Mouse (Mus musculus) T-helper 2 cell (primary cell): Measurements from ENCODE around the gene Sult6b2.

Experiments used
- in situ Hi-C: fragments of 300-600 bp; cut with MboI, MseI; formaldehyde crosslinking; loops from one replicate; pipeline ENCODE4 v1.15.1; 2025; ENCODE audit warnings: high pct_unique_total_duplicates

Gene Sult6b2

DNA sequence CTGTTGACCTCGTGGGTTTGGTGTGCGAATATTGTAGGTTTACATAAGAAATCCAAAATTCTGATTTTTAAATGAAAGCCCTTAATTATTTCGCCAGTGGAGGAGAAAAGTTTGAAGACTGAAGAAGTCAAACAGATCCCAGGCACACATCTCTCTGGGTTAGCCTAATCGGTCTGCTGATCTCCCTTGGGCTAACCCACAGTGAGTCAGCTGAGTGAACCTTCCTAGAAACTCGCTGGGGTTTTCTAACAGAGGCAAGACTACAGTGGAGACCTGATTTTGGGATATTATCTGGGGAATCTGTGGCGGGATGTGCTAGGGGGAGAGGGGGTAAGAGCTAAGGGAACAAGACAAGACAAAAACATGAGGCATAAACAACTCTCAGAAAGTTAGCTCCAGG is 5.9 kb upstream of the Sult6b2 start:
- in situ Hi-C loops = no loop called here

DNA sequence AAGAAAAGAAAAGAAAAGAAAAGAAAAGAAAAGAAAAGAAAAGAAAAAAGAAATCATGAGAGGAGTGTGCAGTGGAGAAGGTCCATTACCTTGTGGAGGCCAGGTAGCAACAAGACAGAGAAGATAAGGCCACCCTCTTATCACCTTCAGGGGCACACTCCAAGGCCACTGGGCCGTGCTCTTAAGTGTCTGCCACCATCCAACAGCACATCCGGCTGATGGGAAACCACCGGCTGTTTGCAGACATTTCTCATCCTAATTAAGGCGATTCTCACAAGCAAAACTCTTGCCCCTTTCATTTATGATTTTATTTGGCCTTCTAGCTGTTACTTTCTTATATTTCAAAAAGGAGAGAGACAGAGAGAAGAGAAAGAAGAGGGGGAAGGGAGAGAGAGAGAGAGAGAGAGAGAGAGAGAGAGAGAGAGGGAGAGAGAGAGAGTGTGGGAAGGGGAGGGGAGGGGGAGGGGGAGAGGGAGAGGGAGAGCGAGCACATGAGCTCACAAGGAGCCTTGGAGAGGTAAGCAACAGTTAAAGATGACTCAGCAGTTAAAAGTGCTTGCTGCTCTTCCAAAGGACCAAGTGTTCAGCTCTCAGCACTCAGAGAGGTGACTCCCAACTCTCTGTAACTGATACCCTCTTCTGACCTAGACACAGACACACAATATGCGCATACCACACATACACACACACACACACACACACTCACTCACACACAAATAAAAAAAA is 5.2 kb upstream of the Sult6b2 start:
- in situ Hi-C loops = no loop called here

DNA sequence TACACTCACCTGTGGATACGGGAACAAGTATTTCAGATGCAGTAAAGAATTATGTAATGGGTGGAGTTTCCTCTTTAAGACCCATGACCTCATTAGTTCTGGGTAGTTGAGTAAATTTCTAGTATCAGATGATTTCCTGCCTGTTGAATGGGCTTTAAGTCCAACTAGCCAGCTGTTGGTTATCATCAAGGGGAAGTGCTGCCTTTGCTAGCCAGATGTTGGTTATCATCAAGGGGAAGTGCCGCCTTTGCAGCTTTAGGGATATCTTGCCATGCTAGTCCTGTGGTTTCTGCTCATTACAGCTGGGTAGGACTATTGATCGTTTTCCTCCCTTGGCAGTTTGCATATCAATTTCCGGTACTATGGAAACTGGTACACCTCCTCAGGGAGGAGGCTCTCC is 2.0 kb upstream of the Sult6b2 start:
- in situ Hi-C loops = no loop called here

DNA sequence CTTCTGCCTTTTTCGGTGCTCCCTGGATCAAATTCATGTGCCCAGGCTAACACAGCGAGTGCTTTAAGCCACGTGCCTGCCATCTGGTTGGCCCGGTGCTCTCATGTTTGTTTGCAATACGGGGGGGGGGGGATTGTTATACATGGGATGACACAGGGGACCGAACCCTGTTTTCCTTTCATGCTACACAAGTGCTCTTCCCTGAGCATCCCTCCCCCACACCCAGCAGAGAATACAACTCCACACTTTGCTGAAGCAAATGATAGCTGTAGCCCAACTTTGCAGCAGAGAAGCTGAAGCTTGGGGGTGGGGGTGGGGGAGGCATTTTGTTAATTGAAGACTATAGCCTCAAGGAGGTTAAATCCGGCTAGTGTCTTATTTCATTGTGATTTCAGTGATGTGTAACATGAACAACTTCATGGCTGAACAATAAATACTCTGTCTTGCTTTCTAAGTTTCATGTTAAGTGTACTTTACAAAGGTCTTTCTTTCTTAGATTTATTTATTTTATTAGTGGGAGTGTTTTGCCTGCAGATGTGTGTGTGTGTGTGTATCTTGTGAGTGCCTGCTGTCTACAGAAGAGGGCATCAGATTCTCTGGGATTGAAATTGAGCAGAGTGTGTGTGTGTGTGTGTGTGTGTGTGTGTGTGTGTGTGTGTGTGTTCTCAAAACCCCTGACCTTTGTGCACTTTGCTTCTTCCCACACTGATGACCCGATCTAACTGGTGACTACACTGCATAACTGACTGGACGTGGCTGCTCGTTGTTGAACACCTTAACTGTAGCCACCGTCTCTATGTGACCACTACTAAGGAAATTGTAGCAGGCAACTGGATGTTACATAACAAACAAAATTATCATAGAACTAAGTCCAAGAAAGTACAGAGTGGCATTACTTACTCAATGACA is 1.4 kb downstream of the Sult6b2 start:
- in situ Hi-C loops = no loop called here

DNA sequence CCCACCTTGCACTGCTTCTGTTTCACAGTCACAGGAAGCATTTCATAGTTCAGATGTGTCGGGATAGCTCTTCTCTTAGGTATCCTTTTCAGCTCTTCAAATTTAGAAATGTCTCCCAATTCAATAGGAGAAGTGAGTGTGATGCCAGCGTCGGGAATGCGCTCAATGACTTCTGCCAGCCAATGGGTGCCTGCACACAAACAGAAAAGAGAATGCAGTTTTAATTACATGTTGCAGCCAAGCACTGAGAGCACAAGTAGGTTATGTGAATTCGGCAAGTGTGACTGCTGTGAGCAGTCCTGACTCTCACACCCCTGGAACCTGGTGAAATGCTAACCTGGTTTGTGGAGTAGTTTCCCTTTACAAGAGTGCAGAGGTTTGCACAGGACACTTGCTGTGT is 2.6 kb downstream of the Sult6b2 start:
- in situ Hi-C loops = no loop called here

DNA sequence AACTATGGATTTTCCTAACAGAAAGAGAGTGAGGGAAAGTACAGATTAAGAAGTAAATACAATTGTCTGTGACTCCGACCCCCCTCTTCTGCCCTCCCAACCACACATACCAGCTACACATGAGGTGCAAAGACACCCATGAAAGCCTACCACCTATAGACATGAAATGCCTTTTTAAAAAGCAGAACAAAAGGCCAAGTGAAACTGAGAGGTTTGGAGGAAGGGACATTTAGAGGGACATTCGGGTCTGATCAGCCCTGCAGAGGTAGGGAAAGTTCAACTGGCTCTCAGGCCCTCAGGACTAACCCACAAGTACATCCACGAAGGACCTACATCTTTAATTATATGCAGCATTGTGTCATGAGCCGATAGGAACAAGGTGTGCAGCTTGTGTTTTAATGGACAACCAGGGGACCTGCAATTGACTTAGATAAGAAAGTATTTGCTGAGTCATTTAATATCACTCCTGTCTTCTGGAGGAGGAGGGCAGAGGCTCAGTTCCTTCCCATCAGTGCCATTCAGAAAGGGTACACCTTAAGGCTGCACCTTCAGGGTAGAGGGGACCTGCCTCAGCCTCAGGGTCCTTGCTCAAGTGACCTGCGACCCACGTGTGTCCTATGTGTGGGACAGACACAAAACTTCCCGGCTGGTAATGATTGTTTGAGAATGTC is 4.5 kb downstream of the Sult6b2 start:
- in situ Hi-C loops = loop anchor here (25.0 kb wide), 1 partner anchor 162 kb away; the partner anchor contains the start of gene St8sia1

DNA sequence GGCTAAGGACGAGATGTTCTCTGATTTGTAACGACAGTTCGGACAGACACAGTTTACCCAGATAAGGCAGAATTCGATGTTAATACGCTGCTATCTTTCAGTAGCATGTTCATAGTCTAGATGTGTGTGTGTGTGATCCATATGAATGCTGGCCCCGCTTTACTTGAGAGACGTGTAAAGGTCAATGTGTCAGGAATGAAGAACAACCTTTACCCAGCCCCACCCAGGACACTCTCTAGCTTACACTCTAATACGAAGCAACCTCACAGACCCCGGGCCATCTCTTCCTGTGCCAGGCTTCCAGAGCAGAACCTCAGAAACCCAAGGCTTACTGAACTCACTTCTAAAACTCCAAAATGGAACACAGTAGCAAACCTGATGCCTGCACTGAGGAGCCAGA is 5.5 kb downstream of the Sult6b2 start:
- in situ Hi-C loops = loop anchor here (25.0 kb wide), 1 partner anchor 163 kb away; the partner anchor contains the start of gene St8sia1

DNA sequence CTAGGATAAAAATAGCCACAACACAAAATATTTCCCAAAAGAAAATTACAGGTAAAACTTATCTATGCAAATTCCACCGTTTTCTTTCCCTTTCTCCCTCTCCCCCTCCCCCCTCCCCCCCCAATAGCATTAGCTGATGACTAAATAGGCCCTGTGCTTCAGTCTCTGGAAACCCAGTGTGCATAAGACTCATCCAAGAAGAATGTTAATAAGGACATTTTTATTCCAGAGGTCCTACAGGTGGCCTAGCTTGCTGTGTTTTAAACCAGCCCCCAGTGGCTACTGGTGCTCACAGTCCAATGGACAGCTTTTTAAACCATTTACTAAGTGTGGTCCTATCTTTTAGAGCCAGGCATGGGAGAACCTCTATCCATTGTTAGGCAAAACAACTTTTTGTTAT is 6.3 kb downstream of the Sult6b2 start:
- in situ Hi-C loops = loop anchor here (25.0 kb wide), 1 partner anchor 164 kb away; the partner anchor contains the start of gene St8sia1

DNA sequence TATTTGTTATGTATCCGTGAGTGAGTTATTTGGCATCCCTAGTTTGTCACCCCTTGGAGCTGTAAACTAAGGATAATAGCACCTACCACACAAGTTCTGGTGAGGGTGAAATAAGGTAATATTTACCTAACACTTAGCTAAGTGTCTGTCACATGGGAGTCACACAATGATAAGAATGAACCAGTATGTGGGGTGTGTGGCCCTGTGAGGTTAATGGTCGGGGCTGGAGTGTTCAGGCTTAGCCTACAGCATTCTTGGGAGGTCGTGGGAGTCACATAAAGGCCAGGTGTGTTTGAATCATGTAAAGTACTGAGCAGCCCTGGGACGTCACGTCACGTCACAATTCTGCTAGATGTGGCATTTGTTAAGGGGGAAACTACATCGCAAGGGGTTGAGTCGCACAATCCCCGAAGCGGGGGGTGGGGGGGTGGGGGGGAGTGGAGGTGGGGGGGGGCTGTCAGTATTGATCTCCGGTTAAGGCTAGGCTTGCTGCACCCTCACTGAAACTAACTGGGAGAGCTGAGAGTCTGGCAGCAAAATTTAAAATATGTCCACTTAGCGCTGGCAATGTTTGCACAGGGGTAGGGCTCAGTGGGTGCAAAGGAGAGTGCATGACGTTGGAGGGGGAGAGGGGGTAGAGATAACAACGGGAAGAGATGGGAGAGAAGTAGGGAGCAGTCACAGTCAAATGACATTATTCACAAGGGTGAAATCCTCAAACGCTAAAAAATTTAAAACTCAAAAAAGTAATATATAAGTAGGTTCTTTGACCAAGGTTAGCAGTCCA is 8.5 kb downstream of the Sult6b2 start:
- in situ Hi-C loops = loop anchor here (25.0 kb wide), 1 partner anchor 166 kb away; the partner anchor contains the start of gene St8sia1

DNA sequence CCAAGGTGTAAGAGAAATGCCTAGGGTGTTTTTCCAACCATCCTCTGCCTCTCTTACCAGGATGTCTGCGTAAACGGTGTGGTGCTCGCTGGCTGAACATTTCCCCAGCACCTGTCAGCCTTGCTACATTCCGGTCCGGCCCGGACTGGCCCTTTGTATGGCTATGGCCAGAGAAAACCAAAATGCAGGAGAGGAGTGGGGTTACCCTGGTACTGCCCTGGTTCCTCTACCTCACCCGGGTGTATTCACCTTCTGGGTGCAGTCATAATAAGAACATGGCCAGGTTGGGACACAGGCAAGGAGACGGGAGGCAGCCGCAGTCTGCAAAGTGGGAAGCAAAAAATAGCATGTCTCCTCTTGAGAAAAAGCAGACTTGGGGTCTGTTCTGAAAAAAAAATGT is 9.2 kb downstream of the Sult6b2 start:
- in situ Hi-C loops = loop anchor here (25.0 kb wide), 1 partner anchor 167 kb away; the partner anchor contains the start of gene St8sia1

DNA sequence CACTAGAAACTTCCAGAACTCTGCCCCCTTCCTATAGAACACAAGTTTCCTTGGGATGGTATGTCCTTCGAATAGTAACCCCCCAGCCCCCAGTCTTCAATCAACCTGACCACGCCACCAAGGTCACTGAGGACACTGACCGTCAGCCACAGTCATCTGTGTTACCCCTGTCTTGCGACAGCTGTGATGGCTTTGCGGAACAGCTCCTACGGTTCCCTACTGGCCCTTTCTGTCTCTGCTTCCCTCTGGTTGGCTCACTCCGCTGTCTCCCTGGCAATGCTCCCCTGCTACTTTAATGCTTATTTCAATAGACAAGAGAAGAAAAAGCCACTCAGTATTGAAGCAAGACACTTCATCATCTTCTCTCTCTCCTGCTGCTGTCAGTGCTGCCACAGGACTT is 10.8 kb downstream of the Sult6b2 start:
- in situ Hi-C loops = loop anchor here (25.0 kb wide), 1 partner anchor 169 kb away; the partner anchor contains the start of gene St8sia1

DNA sequence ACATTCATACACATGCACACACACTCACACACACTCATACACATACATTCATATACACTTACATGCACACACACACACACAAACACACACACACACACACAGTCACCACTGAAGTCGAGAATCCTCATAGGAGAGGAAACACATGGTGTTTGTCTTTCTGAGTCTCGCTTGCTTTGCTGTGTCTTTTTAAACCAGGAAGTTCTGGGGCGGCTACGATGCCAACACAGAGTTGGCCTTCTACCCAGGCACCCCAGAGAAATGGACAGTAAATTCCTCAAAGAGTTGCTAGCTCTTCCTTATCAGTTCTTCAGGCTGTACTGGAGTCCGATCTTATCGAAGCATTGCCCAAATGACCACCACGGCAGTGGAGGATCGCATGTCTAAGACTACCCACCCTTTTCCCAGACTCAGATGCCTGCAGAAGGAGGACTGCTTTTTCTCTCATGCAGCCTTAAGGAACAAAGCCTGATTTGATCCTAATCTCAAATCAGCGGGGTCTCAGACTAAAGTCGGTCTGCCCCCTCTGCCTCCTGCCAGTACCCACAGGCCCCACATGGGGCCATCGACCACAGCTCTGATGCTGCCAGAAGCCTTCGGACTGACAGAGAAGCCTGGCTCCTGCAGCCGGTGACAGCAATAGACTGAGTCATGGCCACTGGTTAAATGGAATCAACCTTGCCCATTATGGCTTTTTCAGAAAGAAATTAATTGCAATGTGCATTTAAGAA is 11.9 kb downstream of the Sult6b2 start:
- in situ Hi-C loops = loop anchor here (25.0 kb wide), 1 partner anchor 170 kb away; the partner anchor contains the start of gene St8sia1

DNA sequence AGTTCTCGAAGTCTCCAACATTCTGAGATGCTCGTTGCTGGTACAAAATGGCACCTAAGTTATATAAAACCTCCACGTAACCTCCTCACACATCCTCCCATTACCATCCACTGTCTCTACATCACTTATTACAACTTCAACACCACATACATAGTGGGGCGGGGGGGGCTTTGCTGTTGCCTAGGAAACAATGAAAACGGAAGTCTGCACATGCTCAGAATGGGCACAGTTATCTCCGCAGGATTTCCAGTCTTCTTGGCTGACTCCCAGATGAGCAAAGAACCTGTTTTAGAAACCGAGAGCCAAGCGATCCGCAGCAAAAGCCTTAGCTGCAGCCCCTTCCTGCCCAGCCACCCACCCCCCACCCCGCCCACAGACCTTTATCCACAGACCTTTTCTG is 14.6 kb downstream of the Sult6b2 start:
- in situ Hi-C loops = loop anchor here (25.0 kb wide), 1 partner anchor 173 kb away; the partner anchor contains the start of gene St8sia1

DNA sequence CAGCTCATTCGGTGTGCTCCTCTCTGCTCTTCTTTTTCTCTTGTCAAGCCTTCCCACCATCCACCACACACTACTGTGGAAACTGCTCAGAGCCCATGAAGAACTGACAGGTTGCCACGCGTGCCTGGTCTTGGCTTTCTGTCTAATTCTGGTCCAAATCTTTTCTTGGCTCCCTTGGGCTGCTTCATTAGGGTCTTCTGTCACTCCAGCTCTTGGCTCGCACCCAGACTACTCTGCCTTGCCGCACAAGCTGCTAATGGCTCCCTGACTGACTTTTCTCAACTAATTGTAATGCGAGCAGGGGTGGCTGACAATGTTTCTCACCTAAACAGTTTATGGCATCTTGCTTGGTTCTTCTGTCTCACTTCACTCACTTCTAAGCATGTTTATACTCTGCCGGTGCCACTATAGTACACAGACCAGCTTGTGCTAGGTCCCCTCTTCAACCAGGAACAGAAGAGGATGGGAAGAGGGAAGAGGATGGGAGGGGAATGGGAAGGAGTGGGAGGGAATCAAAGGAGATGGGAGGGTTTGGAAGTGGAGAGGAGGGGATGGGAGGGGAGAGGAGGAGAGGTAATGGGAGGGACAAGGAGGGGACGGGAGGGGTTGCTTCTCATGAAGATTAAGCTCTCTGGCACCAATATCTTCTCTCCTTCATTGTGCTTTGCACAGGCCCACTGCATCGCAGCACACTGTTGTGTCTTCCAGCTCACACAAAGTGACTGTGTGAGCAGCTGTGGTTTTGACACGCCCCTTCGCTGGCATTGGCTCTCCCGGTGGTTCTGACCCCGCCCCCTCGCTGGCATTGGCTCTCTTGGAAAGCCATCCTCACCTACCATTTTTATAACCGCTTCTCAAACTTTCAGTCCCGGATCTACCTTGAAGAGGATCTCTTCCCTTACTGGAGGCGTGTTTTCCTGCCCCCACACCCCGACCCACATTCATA is 16.0 kb downstream of the Sult6b2 start:
- in situ Hi-C loops = loop anchor here (25.0 kb wide), 1 partner anchor 174 kb away; the partner anchor contains the start of gene St8sia1

DNA sequence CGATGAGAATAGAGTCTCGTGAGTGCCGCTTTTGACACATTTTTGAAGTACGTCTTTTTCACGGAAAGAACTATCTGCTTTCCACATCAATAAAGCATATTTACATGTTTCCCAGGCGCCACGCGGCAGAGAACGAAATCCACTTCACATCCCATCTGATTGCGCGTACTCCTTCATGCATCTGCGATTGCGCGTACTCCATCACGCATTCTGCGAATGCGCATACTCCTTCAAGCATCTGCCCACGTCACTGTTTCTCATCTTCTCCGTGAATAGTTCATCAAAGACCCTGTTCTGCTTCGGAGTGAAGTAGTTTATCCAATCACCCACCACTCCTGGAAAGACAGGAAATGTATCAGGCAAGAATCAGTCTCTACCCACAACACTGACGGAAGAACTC is 18.2 kb downstream of the Sult6b2 start:
- in situ Hi-C loops = loop anchor here (25.0 kb wide), 1 partner anchor 176 kb away; the partner anchor contains the start of gene St8sia1

DNA sequence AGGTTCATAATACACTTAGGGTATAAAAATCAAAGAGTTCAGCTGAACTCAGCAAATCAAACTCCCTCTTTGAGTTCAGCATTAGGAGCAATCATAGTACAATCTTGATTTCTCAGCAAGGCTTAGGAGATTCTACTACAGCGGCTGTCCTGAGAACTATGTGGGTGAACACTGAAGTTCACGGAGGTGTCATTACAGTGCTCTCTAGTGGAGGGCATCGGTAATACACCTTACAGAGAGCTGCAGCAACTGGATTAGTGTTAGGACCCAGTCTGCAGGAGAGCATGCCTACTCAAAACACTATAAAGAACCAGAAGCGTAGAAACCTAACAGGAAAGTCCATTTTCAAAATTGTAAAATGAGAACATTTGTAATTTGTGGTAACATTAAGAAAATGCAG is 19.0 kb downstream of the Sult6b2 start:
- in situ Hi-C loops = loop anchor here (25.0 kb wide), 1 partner anchor 177 kb away; the partner anchor contains the start of gene St8sia1

DNA sequence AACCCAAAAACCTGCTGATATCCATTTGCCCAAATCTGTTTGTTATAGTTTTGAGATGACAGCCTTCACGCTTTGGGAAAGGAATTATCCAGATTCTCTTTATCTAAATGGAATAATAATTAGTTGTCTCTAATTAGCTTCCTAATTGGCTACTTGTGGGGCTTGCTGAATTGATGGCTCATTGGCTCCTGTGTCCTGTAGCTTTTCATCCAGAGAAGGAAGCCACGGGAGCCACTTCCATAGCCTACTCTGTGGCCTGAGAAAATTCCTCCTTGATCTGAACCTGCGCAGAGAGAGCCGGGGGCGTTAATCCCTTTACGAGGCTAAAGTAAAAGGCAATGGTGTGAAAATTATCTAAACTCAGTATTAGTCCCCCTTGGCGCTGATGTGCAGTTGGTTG is 23.0 kb downstream of the Sult6b2 start:
- in situ Hi-C loops = loop anchor here (25.0 kb wide), 1 partner anchor 181 kb away; the partner anchor contains the start of gene St8sia1

DNA sequence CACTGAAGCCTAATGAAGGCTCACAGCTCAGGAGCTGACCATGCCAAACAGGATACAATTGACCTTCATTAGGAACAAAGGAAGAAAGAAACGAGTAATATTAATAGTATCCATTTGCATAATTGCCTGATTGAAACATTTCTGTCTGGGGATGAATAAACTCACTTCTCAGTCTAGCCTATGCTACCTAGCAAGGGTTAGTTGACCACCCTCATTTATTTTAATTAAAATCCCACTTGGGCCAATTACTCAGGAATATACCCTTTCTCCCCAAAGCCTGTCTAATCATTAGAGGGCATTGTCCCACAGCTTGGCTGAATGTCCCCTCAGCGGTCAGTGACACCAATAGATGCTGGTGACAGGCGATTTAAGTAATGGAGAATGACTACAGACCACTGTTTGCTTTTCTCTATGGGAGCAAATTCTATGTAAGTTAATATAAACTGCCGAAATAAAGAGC is 23.7 kb downstream of the Sult6b2 start:
- in situ Hi-C loops = loop anchor here (25.0 kb wide), 1 partner anchor 182 kb away; the partner anchor contains the start of gene St8sia1
